Mouse (Mus musculus): ENCODE data around the gene Gm36028. TPM values are rescaled to one million over a fixed set of nuclear protein-coding genes. Genes with fewer than 3 reads are reported as not detected.
A peak's percentile ranks its signal among the peaks of the same experiment; 100 is the strongest.

Gene Gm36028
- polyA plus RNA-seq, 1 experiment from 2014 or later, result 0.25 TPM

- WGBS, result 32% methylated on average over 3 of the region's 3 CpGs
- Histone ChIP-seq H3K9ac (no peak overlapping the region), H3K36me3 (peaks cover 57% of the 10 kb centered on the region), H3K27me3 (no peaks in the 10 kb centered on the region), H3K4me1 (peaks cover 66% of the 10 kb centered on the region), H3K4me3 (no peak overlapping the region), H3K27ac (peak overlapping the region; percentile 83), H3K4me2 (no peak overlapping the region; the same call in 1 of the 2 replicates), H3K9me3 (no peaks in the 10 kb centered on the region)
- no peak for ATAC-seq (ENCODE audit: insufficient number of reproducible peaks, insufficient read depth, low FRiP score, low TSS enrichment, low read depth)
Observed at GRCm38 (mm10) chr16:37805746-37806495, 55.0 kb downstream of the Gm36028 start.

GRCm38 (mm10) chr16:37803387-37803950, 57.5 kb downstream of the Gm36028 start:
- Histone ChIP-seq H3K4me2 (no peak overlapping the region), H3K4me1 (peaks cover 60% of the 10 kb centered on the region), H3K36me3 (peaks cover 65% of the 10 kb centered on the region), H3K4me3 (no peak overlapping the region), H3K9ac (no peak overlapping the region), H3K27ac (no peak overlapping the region), H3K27me3 (no peaks in the 10 kb centered on the region), H3K9me3 (no peaks in the 10 kb centered on the region)
- ATAC-seq (ENCODE audit: insufficient number of reproducible peaks, insufficient read depth, low FRiP score, low TSS enrichment, low read depth), result no peak
- WGBS, result 95% methylated on average over 9 of the region's 9 CpGs

- WGBS, result 56% methylated on average over 4 of the region's 4 CpGs
- no peak overlapping the region for H3K4me3 ChIP-seq
- no peak for ATAC-seq (ENCODE audit: insufficient number of reproducible peaks, insufficient read depth, low FRiP score, low TSS enrichment, low read depth)
- 0 out of 2 replicates have a peak overlapping the region, but pooled peaks have one; percentile 7 for H3K27ac ChIP-seq
- no peak overlapping the region for H3K4me2 ChIP-seq
- H3K9ac ChIP-seq, result no peak overlapping the region
- peaks cover 63% of the 10 kb centered on the region for H3K36me3 ChIP-seq
- H3K4me1 ChIP-seq, result peaks cover 54% of the 10 kb centered on the region
- H3K9me3 ChIP-seq, result no peaks in the 10 kb centered on the region
- H3K27me3 ChIP-seq, result no peaks in the 10 kb centered on the region
Observed at GRCm38 (mm10) chr16:37802686-37803295, 58.2 kb downstream of the Gm36028 start.

- H3K9me3 ChIP-seq, result no peaks in the 10 kb centered on the region
- no peak for ATAC-seq (ENCODE audit: insufficient number of reproducible peaks, insufficient read depth, low FRiP score, low TSS enrichment, low read depth)
- peaks cover 37% of the 10 kb centered on the region for H3K4me1 ChIP-seq
- H3K36me3 ChIP-seq, result peaks cover 57% of the 10 kb centered on the region
- WGBS, result 66% methylated on average over 2 of the region's 2 CpGs
- H3K4me2 ChIP-seq, result no peak overlapping the region
- H3K27ac ChIP-seq, result no peak overlapping the region; the same call in 1 of the 2 replicates
- H3K4me3 ChIP-seq, result no peak overlapping the region
- H3K27me3 ChIP-seq, result no peaks in the 10 kb centered on the region
- no peak overlapping the region for H3K9ac ChIP-seq
Observed at GRCm38 (mm10) chr16:37801097-37801496, 59.8 kb downstream of the Gm36028 start.

Other genes starting within 250 kb of the Gm36028 start
- 58.3 and 71.9 TPM in 2 replicates for gene Ndufb4, start 206.7 kb downstream of the Gm36028 start, polyA plus RNA-seq (2015; fragmentation: Nextera tagmentation; extraction: Ambion mirVana)
- gene Fstl1, start 84.3 kb downstream of the Gm36028 start, polyA plus RNA-seq (2015; fragmentation: Nextera tagmentation; extraction: Ambion mirVana), result 683 and 792 TPM in 2 replicates
- 63.6 and 63.7 TPM in 2 replicates for gene Lrrc58, start 7.2 kb upstream of the Gm36028 start, polyA plus RNA-seq (2015; fragmentation: Nextera tagmentation; extraction: Ambion mirVana)
- gene Gpr156, start 55.4 kb upstream of the Gm36028 start, polyA plus RNA-seq (2015; fragmentation: Nextera tagmentation; extraction: Ambion mirVana), result 0.37 and 0.58 TPM in 2 replicates
- gene Gsk3b, start 227.9 kb upstream of the Gm36028 start, polyA plus RNA-seq (2015; fragmentation: Nextera tagmentation; extraction: Ambion mirVana), result 72.2 and 75.2 TPM in 2 replicates

Data from embryonic facial prominence, embryonic 13.5 days (tissue).